9 mouse cellular contexts compared by ENCODE assay signal in the genomic region with DNA sequence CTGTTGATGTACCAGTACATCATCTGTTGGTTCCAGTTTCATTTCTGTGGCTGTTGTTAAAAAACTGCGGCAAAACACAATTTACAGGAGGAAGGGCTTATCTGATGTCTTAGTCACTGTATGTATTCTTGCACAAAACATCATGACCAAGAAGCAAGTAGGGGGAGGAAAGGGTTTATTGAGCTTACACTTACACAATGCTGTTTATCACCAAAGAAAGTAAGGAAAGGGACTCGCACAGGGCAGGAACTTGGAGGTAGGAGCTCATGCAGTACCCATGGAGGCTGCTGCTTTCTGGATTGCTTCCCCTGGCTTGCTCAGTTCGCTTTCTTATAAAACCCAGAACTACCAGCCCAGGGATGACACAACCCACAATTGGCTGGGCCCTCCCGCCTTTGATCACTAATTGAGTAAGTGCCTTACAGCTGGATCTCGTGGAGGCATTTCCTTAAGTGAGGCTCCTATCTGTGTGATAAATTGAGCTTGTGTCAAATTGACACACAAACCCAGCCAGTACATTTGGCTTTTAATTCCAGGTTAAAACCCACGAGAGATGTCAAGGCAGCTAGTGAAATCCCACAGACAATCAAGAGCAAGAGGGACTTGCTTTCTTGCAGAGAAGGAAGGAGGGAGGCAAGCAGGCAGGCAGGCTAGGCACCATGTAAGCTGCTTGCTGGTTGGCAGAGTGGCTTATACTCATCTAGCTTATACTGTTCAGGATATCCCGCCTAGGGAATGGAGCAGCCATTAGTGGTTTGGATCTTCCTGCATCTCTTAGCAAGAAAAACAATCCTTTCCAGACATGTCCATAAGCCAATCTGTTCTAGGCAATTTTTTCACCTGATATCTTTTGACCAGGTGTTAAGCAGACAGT. TPM values are rescaled to one million over a fixed set of nuclear protein-coding genes. Genes with fewer than 3 reads are reported as not detected.
A peak's percentile ranks its signal among the peaks of the same experiment; 100 is the strongest.
DNase-seq lines count a peak whose midpoint lies in the region; ATAC-seq and TF ChIP-seq lines count a peak whose summit lies in the region.
"Had no signal": no experiment of that assay in that cellular context is flagged by ENCODE, and none has a peak within 500 bp of the region (broad histone marks: within the 10 kb centered on the region; RNA-seq: fewer than 3 reads in every experiment).

No protein-coding gene starts in this region.

- no peak for TF ChIP-seq POLR2A in lung, adult 2 months (IDR thresholded peaks at IDR 0.05; ENCODE audit: borderline replicate concordance, extremely low read depth, low read depth, low read length)
- TF ChIP-seq POLR2A in bone marrow macrophage, adult 2 months (IDR thresholded peaks at IDR 0.05; ENCODE audit: borderline replicate concordance, low read depth, low read length), result no peak

- TF ChIP-seq CTCF in lung, embryonic 14.5 days (IDR thresholded peaks at IDR 0.05; ENCODE audit: low read depth), result no peak
- TF ChIP-seq CTCF in lung, adult 2 months (IDR thresholded peaks at IDR 0.05; ENCODE audit: insufficient read depth, low read length), result no peak
- TF ChIP-seq CTCF in bone marrow macrophage, adult 2 months (IDR thresholded peaks at IDR 0.05; ENCODE audit: low read depth, low read length), result no peak

- no peak overlapping the region for H3K27ac ChIP-seq in lung, embryonic 14.5 days (ENCODE audit: low read depth)
- H3K27ac ChIP-seq in bone marrow macrophage, adult 2 months (ENCODE audit: insufficient read depth, low read depth, low read length), result peak overlapping the region; percentile 22

- H3K4me1 ChIP-seq in lung, embryonic 14.5 days (ENCODE audit: insufficient read depth), result 0 out of 2 replicates have a peak, but pooled peaks cover 4% of the 10 kb centered on the region
- peaks cover 6% of the 10 kb centered on the region for H3K4me1 ChIP-seq in lung, adult 2 months (ENCODE audit: control insufficient read depth, insufficient read depth, low read length)
- peaks cover 14% of the 10 kb centered on the region for H3K4me1 ChIP-seq in bone marrow macrophage, adult 2 months (ENCODE audit: control insufficient read depth, insufficient read depth, low read length)

- H3K9ac ChIP-seq in lung, embryonic 14.5 days, result peak overlapping the region; percentile 93

- DNase-seq in lung, embryonic 14.5 days, result no peak
- no peak for DNase-seq in lung, adult 2 months
- DNase-seq in induced T-regulatory cell, adult 2 months (ENCODE audit: low read depth), result peak; percentile 85
- DNase-seq in naive thymus-derived CD4-positive, alpha-beta T cell, adult 2 months (ENCODE audit: low read depth), result peak; percentile 18
- no peak for DNase-seq in urinary bladder, postnatal 25 days (ENCODE audit: low spot score)
- no peak for DNase-seq in T-cell, adult 2 months (ENCODE audit: low spot score)

- WGBS in lung, embryonic 14.5 days, result 57% methylated on average over 7 of the region's 7 CpGs
- WGBS in lung, adult 2 months, result 47% methylated on average over 7 of the region's 7 CpGs

- ATAC-seq in lung, embryonic 14.5 days (ENCODE audit: insufficient read depth), result no peak
- ATAC-seq in erythroid progenitor cell, adult 5-6 weeks (replicated peaks; ENCODE audit: low FRiP score, poor library complexity, severe bottlenecking), result no peak

- peak overlapping the region; percentile 85 for H3K4me3 ChIP-seq in lung, embryonic 14.5 days (ENCODE audit: low read depth, low read length)
- no peak overlapping the region for H3K4me3 ChIP-seq in lung, adult 2 months (replicated peaks; ENCODE audit: extremely low read depth, low read depth, low read length)
- peak overlapping the region; percentile 97 for H3K4me3 ChIP-seq in bone marrow macrophage, adult 2 months (ENCODE audit: insufficient read depth, low read length)

- peaks cover 29% of the 10 kb centered on the region for H3K36me3 ChIP-seq in lung, embryonic 14.5 days (ENCODE audit: insufficient read depth)

- peak overlapping the region; percentile 78 for H3K4me2 ChIP-seq in lung, embryonic 14.5 days

- H3K9me3 ChIP-seq in lung, embryonic 14.5 days (ENCODE audit: low read depth, low read length), result no peaks in the 10 kb centered on the region

- no peaks in the 10 kb centered on the region for H3K27me3 ChIP-seq in lung, embryonic 14.5 days (ENCODE audit: insufficient read depth, low read length)

RNA-seq across cellular contexts. Expression of a gene that starts 1.6 kb away (rescaled TPM):
- 126 and 131 TPM in 2 replicates for polyA plus RNA-seq in lung, embryonic 14.5 days (2014; fragmentation: Nextera tagmentation; extraction: Ambion mirVana)
- 7.0 and 11.0 TPM in 2 replicates for polyA plus RNA-seq in lung, adult 2 months (2012; rRNA removed)
- polyA plus RNA-seq in bone marrow macrophage, adult 2 months (2012; ENCODE audit: insufficient read depth, insufficient read length, missing spikeins), result 83.4 and 83.5 TPM in 2 replicates
- total RNA-seq in erythroid progenitor cell, adult 5-6 weeks (2015; ENCODE audit: low replicate concordance), result 15.9 and 34.6 TPM in 2 replicates
- total RNA-seq in erythroid progenitor cell, adult 5-6 weeks (2017; ENCODE audit: low replicate concordance), result 47.5 and 55.0 TPM in 2 replicates

RNA-seq across cellular contexts. Expression of a gene that starts 24.0 kb away (rescaled TPM):
- polyA plus RNA-seq in lung, embryonic 14.5 days (2014; fragmentation: Nextera tagmentation; extraction: Ambion mirVana), result not detected in 2 replicates
- not detected in 2 replicates for polyA plus RNA-seq in lung, adult 2 months (2012; rRNA removed)
- not detected in 2 replicates for polyA plus RNA-seq in bone marrow macrophage, adult 2 months (2012; ENCODE audit: insufficient read depth, insufficient read length, missing spikeins)
- not detected in 2 replicates for total RNA-seq in erythroid progenitor cell, adult 5-6 weeks (2015; ENCODE audit: low replicate concordance)
- total RNA-seq in erythroid progenitor cell, adult 5-6 weeks (2017; ENCODE audit: low replicate concordance), result not detected in 2 replicates
- total RNA-seq: hematopoietic stem cell, adult 5-6 weeks had no signal

RNA-seq across cellular contexts. Expression of a gene that starts 26.7 kb away (rescaled TPM):
- polyA plus RNA-seq in lung, embryonic 14.5 days (2014; fragmentation: Nextera tagmentation; extraction: Ambion mirVana), result 49.8 and 62.9 TPM in 2 replicates
- polyA plus RNA-seq in lung, adult 2 months (2012; rRNA removed), result 10.2 and 10.8 TPM in 2 replicates
- polyA plus RNA-seq in bone marrow macrophage, adult 2 months (2012; ENCODE audit: insufficient read depth, insufficient read length, missing spikeins), result 11.2 and 14.3 TPM in 2 replicates
- total RNA-seq in erythroid progenitor cell, adult 5-6 weeks (2015; ENCODE audit: low replicate concordance), result 7.2 and 20.5 TPM in 2 replicates
- 18.0 and 19.9 TPM in 2 replicates for total RNA-seq in erythroid progenitor cell, adult 5-6 weeks (2017; ENCODE audit: low replicate concordance)

RNA-seq across cellular contexts. Expression of a gene that starts 26.8 kb away (rescaled TPM):
- 287 and 308 TPM in 2 replicates for polyA plus RNA-seq in lung, embryonic 14.5 days (2014; fragmentation: Nextera tagmentation; extraction: Ambion mirVana)
- polyA plus RNA-seq in lung, adult 2 months (2012; rRNA removed), result 8.4 and 11.3 TPM in 2 replicates
- polyA plus RNA-seq in bone marrow macrophage, adult 2 months (2012; ENCODE audit: insufficient read depth, insufficient read length, missing spikeins), result 150 and 162 TPM in 2 replicates
- total RNA-seq in erythroid progenitor cell, adult 5-6 weeks (2015; ENCODE audit: low replicate concordance), result 16.3 and 35.7 TPM in 2 replicates
- total RNA-seq in erythroid progenitor cell, adult 5-6 weeks (2017; ENCODE audit: low replicate concordance), result 3.3 and 34.5 TPM in 2 replicates

RNA-seq across cellular contexts. Expression of a gene that starts 43.6 kb away (rescaled TPM):
- polyA plus RNA-seq in lung, embryonic 14.5 days (2014; fragmentation: Nextera tagmentation; extraction: Ambion mirVana), result not detected in 2 replicates
- not detected in 2 replicates for polyA plus RNA-seq in lung, adult 2 months (2012; rRNA removed)
- polyA plus RNA-seq in bone marrow macrophage, adult 2 months (2012; ENCODE audit: insufficient read depth, insufficient read length, missing spikeins), result not detected in 2 replicates
- total RNA-seq in erythroid progenitor cell, adult 5-6 weeks (2015; ENCODE audit: low replicate concordance), result not detected in 2 replicates
- total RNA-seq in erythroid progenitor cell, adult 5-6 weeks (2017; ENCODE audit: low replicate concordance), result not detected in 2 replicates
- total RNA-seq: hematopoietic stem cell, adult 5-6 weeks had no signal

Comparison
In these comparisons a context has a peak if more than half of its experiments do, and no peak if none do; other contexts are left out.
1. DNase-seq: peak in induced T-regulatory cell, adult 2 months (single experiment) and naive thymus-derived CD4-positive, alpha-beta T cell, adult 2 months (single experiment); none in lung, embryonic 14.5 days (single experiment), lung, adult 2 months (single experiment), urinary bladder, postnatal 25 days (single experiment) and T-cell, adult 2 months (single experiment).